8 mouse cellular contexts compared by ENCODE assay signal in genomic region chr2:58055383-58055782, GRCm38 (mm10). TPM values are rescaled to one million over a fixed set of nuclear protein-coding genes. Genes with fewer than 3 reads are reported as not detected.
A peak's percentile ranks its signal among the peaks of the same experiment; 100 is the strongest.
DNase-seq lines count a peak whose midpoint lies in the region; ATAC-seq lines count a peak whose summit lies in the region.

No protein-coding gene starts in this region.

- H3K4me2 ChIP-seq in kidney, embryonic 14.5 days (replicated peaks; ENCODE audit: low read depth, low read length): no peak overlapping the region
- H3K4me2 ChIP-seq in hindbrain, embryonic 11.5 days (replicated peaks; ENCODE audit: low read depth, low read length): no peak overlapping the region
- no peak overlapping the region for H3K4me2 ChIP-seq in midbrain, embryonic 13.5 days (replicated peaks)

- H3K9ac ChIP-seq in kidney, embryonic 14.5 days (ENCODE audit: low read depth, low read length): no peak overlapping the region
- no peak overlapping the region for H3K9ac ChIP-seq in hindbrain, embryonic 11.5 days (ENCODE audit: low read depth, low read length)
- no peak overlapping the region for H3K9ac ChIP-seq in midbrain, embryonic 13.5 days (replicated peaks)

- no peaks in the 10 kb centered on the region for H3K9me3 ChIP-seq in kidney, embryonic 14.5 days (ENCODE audit: control insufficient read depth, low read length)
- H3K9me3 ChIP-seq in hindbrain, embryonic 11.5 days (ENCODE audit: control insufficient read depth, low read length): no peaks in the 10 kb centered on the region
- no peaks in the 10 kb centered on the region for H3K9me3 ChIP-seq in midbrain, embryonic 13.5 days

- peak; percentile 18 for DNase-seq in kidney, adult 11 months
- peak; percentile 75 for DNase-seq in adrenal gland, postnatal 10 days
- DNase-seq in embryo, embryonic 9.5 days (ENCODE audit: extremely low spot score): peak; percentile 75
- DNase-seq in hindbrain, embryonic 11.5 days (ENCODE audit: low spot score): peak; percentile 80
- DNase-seq in layer of hippocampus, postnatal 36 days: peak; percentile 16 to 50
- DNase-seq in spleen, postnatal 36 days (ENCODE audit: low spot score in 2 of 2): peak; percentile 63 to 70

- no peaks in the 10 kb centered on the region for H3K36me3 ChIP-seq in kidney, embryonic 14.5 days (ENCODE audit: control insufficient read depth, insufficient read depth, low read length)
- H3K36me3 ChIP-seq in hindbrain, embryonic 11.5 days (ENCODE audit: control insufficient read depth, insufficient read depth, low read length): no peaks in the 10 kb centered on the region
- H3K36me3 ChIP-seq in midbrain, embryonic 13.5 days: no peaks in the 10 kb centered on the region

- H3K4me3 ChIP-seq in kidney, embryonic 14.5 days (ENCODE audit: low read length): no peak overlapping the region
- H3K4me3 ChIP-seq in hindbrain, embryonic 11.5 days (ENCODE audit: low read depth, low read length): no peak overlapping the region
- H3K4me3 ChIP-seq in midbrain, embryonic 13.5 days (replicated peaks): no peak overlapping the region

- no peak for ATAC-seq in kidney, embryonic 14.5 days (ENCODE audit: low FRiP score, low TSS enrichment)
- ATAC-seq in hindbrain, embryonic 11.5 days (ENCODE audit: low FRiP score): peak; percentile 74
- peak; percentile 66; the same call in 1 of the 2 replicates for ATAC-seq in midbrain, embryonic 13.5 days

- H3K27ac ChIP-seq in kidney, embryonic 14.5 days (ENCODE audit: low read depth, low read length): no peak overlapping the region
- H3K27ac ChIP-seq in hindbrain, embryonic 11.5 days (ENCODE audit: low read depth, low read length): no peak overlapping the region
- H3K27ac ChIP-seq in midbrain, embryonic 13.5 days: no peak overlapping the region

- no peaks in the 10 kb centered on the region for H3K4me1 ChIP-seq in kidney, embryonic 14.5 days (ENCODE audit: control insufficient read depth, insufficient read depth, low read length)
- no peaks in the 10 kb centered on the region for H3K4me1 ChIP-seq in hindbrain, embryonic 11.5 days (replicated peaks; ENCODE audit: control insufficient read depth, insufficient read depth, low read length)
- peaks cover 11% of the 10 kb centered on the region; the same call in 1 of the 2 replicates for H3K4me1 ChIP-seq in midbrain, embryonic 13.5 days (replicated peaks)

- H3K27me3 ChIP-seq in kidney, embryonic 14.5 days (ENCODE audit: control insufficient read depth, insufficient read depth, low read length): no peaks in the 10 kb centered on the region
- H3K27me3 ChIP-seq in hindbrain, embryonic 11.5 days (ENCODE audit: control insufficient read depth, insufficient read depth, low read length): peaks cover 2% of the 10 kb centered on the region; the same call in 1 of the 2 replicates
- peaks cover 78% of the 10 kb centered on the region for H3K27me3 ChIP-seq in midbrain, embryonic 13.5 days

RNA-seq across cellular contexts. Expression of gene Ermn, which starts 2.7 kb away (rescaled TPM):
- polyA plus RNA-seq in kidney, embryonic 14.5 days (2014; fragmentation: Nextera tagmentation; extraction: Ambion mirVana): not detected in 2 replicates
- not detected for total RNA-seq in adrenal gland, postnatal 10 days (2021)
- 0.27 and 0.42 TPM in 2 replicates for polyA plus RNA-seq in hindbrain, embryonic 11.5 days (2014; fragmentation: Nextera tagmentation; extraction: Ambion mirVana)
- 10 to 100 TPM; 28.7 to 29.3 TPM for total RNA-seq in layer of hippocampus, postnatal 36 days (2021)
- polyA plus RNA-seq in midbrain, embryonic 13.5 days (2015; fragmentation: Nextera tagmentation; extraction: Ambion mirVana): 0.28 and 0.37 TPM in 2 replicates

RNA-seq across cellular contexts. Expression of gene Galnt5, which starts 57.7 kb away (rescaled TPM):
- 1.3 and 2.0 TPM in 2 replicates for polyA plus RNA-seq in kidney, embryonic 14.5 days (2014; fragmentation: Nextera tagmentation; extraction: Ambion mirVana)
- under 1 TPM; 0.27 to 0.45 TPM for total RNA-seq in adrenal gland, postnatal 10 days (2021)
- polyA plus RNA-seq in hindbrain, embryonic 11.5 days (2014; fragmentation: Nextera tagmentation; extraction: Ambion mirVana): 0.74 and 0.84 TPM in 2 replicates
- total RNA-seq in layer of hippocampus, postnatal 36 days (2021): not detected
- 0.11 TPM in 1 of 2 replicates, not detected in the other for polyA plus RNA-seq in midbrain, embryonic 13.5 days (2015; fragmentation: Nextera tagmentation; extraction: Ambion mirVana)

Comparison
In these comparisons a context has a peak if more than half of its experiments do, and no peak if none do; other contexts are left out.
1. DNase-seq: peak in every context shown above with its lines; median percentile 80 in hindbrain, embryonic 11.5 days; 75 in adrenal gland, postnatal 10 days; 75 in embryo, embryonic 9.5 days; 66 in spleen, postnatal 36 days; 33 in layer of hippocampus, postnatal 36 days; 18 in kidney, adult 11 months.